Mouse (Mus musculus) testis, adult 2 months (tissue): Measurements from ENCODE around the gene Gchfr.

Experiments used
- CTCF ChIP-seq: fragments of 200-500 bp; IDR thresholded peaks from 2 replicates; pipeline ENCODE4 v1.5.1; 2012; ENCODE audit warnings: low read depth, mild to moderate bottlenecking, inconsistent platforms, low read length, moderate library complexity; ENCODE audit not compliant: control insufficient read depth, insufficient read depth, insufficient replicate concordance
- POLR2A ChIP-seq: fragments of 200-500 bp; IDR thresholded peaks from 2 replicates; pipeline ENCODE4 v1.6.1; 2012; ENCODE audit warnings: low read depth, mild to moderate bottlenecking, inconsistent platforms, low read length, moderate library complexity; ENCODE audit not compliant: control insufficient read depth

GRCm38 (mm10) chr2:119203871-119204460 is 36.4 kb downstream of the Gchfr start:
- TF ChIP-seq CTCF (no peak), POLR2A (no peak)
